Mouse (Mus musculus): ENCODE results near the gene Set. TPM values are rescaled to one million over a fixed set of nuclear protein-coding genes. Genes with fewer than 3 reads are reported as not detected.

Set gene
- total and polyA plus RNA-seq, 2 experiments from 2014 or later: 190 to 345 TPM

DNA sequence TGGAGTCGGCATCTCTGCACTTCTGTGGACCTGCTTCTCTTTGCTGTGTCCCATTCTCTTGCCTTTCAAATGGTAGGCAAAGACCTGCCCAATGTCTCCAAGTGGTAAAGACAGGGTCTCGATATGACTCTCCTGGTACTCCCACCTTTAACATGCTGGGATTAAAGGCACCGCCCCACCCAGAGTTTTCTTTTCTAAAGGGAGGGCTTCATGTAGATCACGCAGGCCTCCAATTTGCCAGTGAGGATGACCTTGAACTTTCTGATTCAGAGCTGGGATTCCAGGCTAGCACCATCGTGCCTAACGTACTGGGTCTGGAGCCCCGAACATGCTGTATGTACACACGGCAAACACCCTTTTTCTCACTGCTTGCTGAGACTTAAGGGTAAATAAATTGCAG, 6.1 kb downstream of the Set start:
- TF ChIP-seq CTCF (IDR thresholded peaks at IDR 0.05): no peak
- peak overlapping the region; percentile 62; the same call in 1 of the 2 replicates for H3K9ac ChIP-seq (replicated peaks; ENCODE audit: low read length, poor library complexity, severe bottlenecking)
- no peaks in the 10 kb centered on the region for H3K27me3 ChIP-seq (ENCODE audit: insufficient read depth, low read length)
- H3K4me3 ChIP-seq (ENCODE audit: low read depth, low read length): peak overlapping the region; percentile 45
- ATAC-seq (ENCODE audit: low FRiP score): no peak
- 6% methylated on average over 8 of the region's 8 CpGs for WGBS
- no peak overlapping the region for H3K27ac ChIP-seq (ENCODE audit: low read depth, low read length)
- peak overlapping the region; percentile 95 for H3K4me2 ChIP-seq (ENCODE audit: low read depth, low read length, poor library complexity, severe bottlenecking)
- no peaks in the 10 kb centered on the region for H3K9me3 ChIP-seq (ENCODE audit: low read length)
- peaks cover 12% of the 10 kb centered on the region; the same call in 1 of the 2 replicates for H3K4me1 ChIP-seq (ENCODE audit: insufficient read depth, low read length)
- DNase-seq (ENCODE audit: low spot score): no peak
- H3K36me3 ChIP-seq (ENCODE audit: insufficient read depth, low read length): no peaks in the 10 kb centered on the region

DNA sequence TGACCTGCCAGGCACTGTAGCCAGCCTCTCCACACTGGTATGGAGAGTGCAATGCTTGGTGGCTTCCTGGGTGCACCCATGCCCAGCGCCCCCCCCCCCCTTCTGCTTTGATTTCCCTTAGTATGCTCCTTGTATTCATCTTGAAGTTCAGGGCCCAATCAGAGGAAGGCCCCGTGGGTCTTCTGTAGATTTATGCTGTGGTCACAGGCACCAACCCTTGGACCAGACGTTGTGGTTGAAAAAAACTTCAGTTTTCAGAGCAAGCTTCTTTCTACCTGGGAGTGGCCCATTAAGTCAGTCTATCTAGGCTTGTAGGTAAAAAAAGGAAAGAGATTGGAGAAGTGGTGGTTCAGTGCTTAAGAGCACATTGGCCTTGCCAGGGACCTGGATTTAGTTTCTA, 6.6 kb downstream of the Set start:
- peaks cover 3% of the 10 kb centered on the region; the same call in 1 of the 2 replicates for H3K36me3 ChIP-seq (ENCODE audit: insufficient read depth, low read length)
- no peak overlapping the region for H3K9ac ChIP-seq (replicated peaks; ENCODE audit: low read length, poor library complexity, severe bottlenecking)
- 11% methylated on average over 3 of the region's 3 CpGs for WGBS
- ATAC-seq (ENCODE audit: low FRiP score): no peak
- DNase-seq (ENCODE audit: low spot score): no peak
- no peak overlapping the region for H3K4me3 ChIP-seq (ENCODE audit: low read depth, low read length)
- TF ChIP-seq CTCF (IDR thresholded peaks at IDR 0.05): no peak
- H3K9me3 ChIP-seq (ENCODE audit: low read length): no peaks in the 10 kb centered on the region
- H3K4me1 ChIP-seq (ENCODE audit: insufficient read depth, low read length): peaks cover 12% of the 10 kb centered on the region; the same call in 1 of the 2 replicates
- H3K27ac ChIP-seq (ENCODE audit: low read depth, low read length): no peak overlapping the region
- peak overlapping the region; percentile 95; the same call in 1 of the 2 replicates for H3K4me2 ChIP-seq (ENCODE audit: low read depth, low read length, poor library complexity, severe bottlenecking)
- H3K27me3 ChIP-seq (ENCODE audit: insufficient read depth, low read length): no peaks in the 10 kb centered on the region

DNA sequence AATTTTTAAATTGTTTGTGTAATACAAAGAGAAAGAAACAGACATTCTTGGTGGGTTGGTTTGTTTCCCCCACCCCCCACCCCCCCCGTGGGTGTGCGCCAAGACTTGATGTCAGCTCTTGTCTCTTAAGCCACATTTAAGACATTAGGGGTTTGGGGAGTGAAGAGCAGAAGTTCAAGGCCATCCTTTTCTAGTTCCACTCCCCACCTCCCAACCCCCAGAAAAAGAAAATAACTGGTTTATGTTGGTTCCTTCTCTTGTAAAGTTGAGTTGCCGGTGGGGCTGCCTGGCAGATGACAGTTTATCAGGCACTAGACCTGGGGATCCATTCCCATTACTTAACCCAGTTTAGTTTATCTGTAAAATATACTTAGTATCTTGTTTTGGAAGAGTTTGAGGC, 7.1 kb downstream of the Set start:
- DNase-seq (ENCODE audit: low spot score): no peak
- WGBS: 33% methylated on average over 3 of the region's 3 CpGs
- no peak overlapping the region for H3K27ac ChIP-seq (ENCODE audit: low read depth, low read length)

DNA sequence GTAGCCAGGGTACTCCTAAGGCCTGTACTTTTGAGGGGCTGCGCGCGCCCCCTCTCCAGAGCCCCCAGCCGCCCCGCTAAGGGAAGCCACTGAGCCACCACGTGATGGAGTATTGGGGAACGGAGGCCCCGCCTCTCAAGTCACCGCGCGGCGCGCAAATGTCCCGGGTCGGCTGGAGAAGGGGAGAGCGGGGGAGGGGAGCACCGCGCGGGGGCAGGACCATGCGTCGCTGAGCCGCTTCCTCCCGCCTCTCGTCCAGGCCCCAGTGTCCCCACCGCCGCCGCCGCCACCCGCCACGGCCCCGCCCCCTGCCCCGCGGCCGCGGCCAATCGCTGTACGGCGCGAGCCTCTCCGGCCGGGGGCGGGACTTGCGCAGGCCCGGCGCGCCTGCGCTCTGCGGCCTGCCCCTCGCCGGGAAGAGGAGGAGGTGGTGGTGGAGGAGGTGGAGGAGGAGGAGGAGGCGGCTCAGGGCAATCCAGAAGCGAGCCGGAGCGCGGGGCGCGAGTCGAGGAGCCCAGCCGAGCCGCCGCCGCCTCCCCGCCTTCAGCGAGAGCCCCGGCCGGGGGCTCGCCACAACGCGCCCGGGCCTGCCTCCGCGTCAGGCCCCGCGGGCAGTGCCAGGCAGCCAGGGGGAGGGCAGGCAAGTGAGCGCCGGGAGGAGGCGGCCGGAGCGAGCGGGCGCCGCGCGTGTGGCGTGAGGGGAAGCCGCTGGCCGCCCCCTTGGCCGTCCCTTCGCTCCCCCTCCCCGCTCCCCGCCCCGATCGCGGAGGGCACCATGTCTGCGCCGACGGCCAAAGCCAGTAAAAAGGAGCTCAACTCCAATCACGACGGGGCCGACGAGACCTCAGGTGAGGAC, 9.1 kb downstream of the Set start:
- Histone ChIP-seq H3K9ac (replicated peaks; ENCODE audit: low read length, poor library complexity, severe bottlenecking) (peak overlapping the region; percentile 94), H3K4me1 (ENCODE audit: insufficient read depth, low read length) (peaks cover 12% of the 10 kb centered on the region; the same call in 1 of the 2 replicates), H3K4me3 (ENCODE audit: low read depth, low read length) (peak overlapping the region; percentile 60), H3K27me3 (ENCODE audit: insufficient read depth, low read length) (no peaks in the 10 kb centered on the region), H3K9me3 (ENCODE audit: low read length) (no peaks in the 10 kb centered on the region), H3K36me3 (ENCODE audit: insufficient read depth, low read length) (peaks cover 7% of the 10 kb centered on the region; the same call in 1 of the 2 replicates), H3K4me2 (ENCODE audit: low read depth, low read length, poor library complexity, severe bottlenecking) (peak overlapping the region; percentile 78), H3K27ac (ENCODE audit: low read depth, low read length) (peak overlapping the region; percentile 97)
- DNase-seq (ENCODE audit: low spot score) (peak; percentile 95), ATAC-seq (ENCODE audit: low FRiP score) (peak; percentile 95)
- 0% methylated on average over 55 of the region's 101 CpGs for WGBS
- no peak for TF ChIP-seq CTCF (IDR thresholded peaks at IDR 0.05)

More for the DNA sequence above, 7.1 kb downstream of the Set start:
- Histone ChIP-seq H3K9ac (replicated peaks; ENCODE audit: low read length, poor library complexity, severe bottlenecking) (no peak overlapping the region), H3K4me3 (ENCODE audit: low read depth, low read length) (no peak overlapping the region), H3K36me3 (ENCODE audit: insufficient read depth, low read length) (peaks cover 3% of the 10 kb centered on the region; the same call in 1 of the 2 replicates), H3K4me1 (ENCODE audit: insufficient read depth, low read length) (peaks cover 12% of the 10 kb centered on the region; the same call in 1 of the 2 replicates), H3K27me3 (ENCODE audit: insufficient read depth, low read length) (no peaks in the 10 kb centered on the region), H3K9me3 (ENCODE audit: low read length) (no peaks in the 10 kb centered on the region), H3K4me2 (ENCODE audit: low read depth, low read length, poor library complexity, severe bottlenecking) (no peak overlapping the region)
- ATAC-seq (ENCODE audit: low FRiP score): no peak
- TF ChIP-seq CTCF (IDR thresholded peaks at IDR 0.05): no peak

DNA sequence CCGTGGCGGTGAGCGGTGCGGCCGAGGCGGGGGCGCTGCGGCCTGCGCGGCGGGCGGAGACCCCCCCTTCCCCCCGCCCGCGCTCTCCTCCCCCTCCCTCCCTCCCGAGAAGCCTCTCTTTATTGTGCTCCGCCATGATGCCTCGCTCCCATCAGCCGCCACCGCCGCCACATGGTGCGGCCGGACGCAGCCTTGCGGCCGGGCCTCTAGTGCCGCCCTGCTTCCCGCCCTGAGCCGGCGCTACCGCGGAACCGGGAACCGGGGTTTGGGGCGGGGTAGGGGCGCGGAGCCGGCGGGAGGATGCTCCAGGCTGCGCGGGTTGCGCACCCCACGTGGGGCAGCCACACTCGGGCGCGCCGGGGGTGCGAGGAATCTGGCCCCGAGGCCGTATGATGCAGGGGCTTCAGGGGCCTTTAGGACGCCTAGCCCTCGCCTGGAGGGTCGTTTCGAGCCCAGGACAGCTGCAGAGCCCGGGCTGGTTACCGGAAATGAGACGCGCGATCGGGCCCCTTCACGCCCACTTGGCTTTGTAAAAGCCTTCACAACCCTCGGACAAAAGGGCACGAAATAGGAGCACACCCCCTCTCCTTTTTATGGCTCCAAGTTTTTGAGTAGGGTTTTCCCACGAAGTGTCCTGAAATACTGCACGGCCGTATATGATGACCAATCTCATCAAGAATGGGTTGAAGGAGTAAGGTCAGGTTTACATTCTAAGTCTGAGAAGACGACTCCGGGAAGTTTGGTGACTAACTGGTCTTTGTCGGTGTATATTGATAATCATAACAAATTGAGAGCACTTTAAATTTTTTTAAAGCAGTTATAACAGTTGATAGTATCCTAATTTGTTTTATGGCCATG, 10.1 kb downstream of the Set start:
- peak overlapping the region; percentile 60 for H3K4me3 ChIP-seq (ENCODE audit: low read depth, low read length)
- H3K9me3 ChIP-seq (ENCODE audit: low read length): no peaks in the 10 kb centered on the region
- DNase-seq (ENCODE audit: low spot score) (peak; percentile 53), ATAC-seq (ENCODE audit: low FRiP score) (peak; percentile 41)
- peaks cover 7% of the 10 kb centered on the region; the same call in 1 of the 2 replicates for H3K36me3 ChIP-seq (ENCODE audit: insufficient read depth, low read length)
- H3K9ac ChIP-seq (replicated peaks; ENCODE audit: low read length, poor library complexity, severe bottlenecking): peak overlapping the region; percentile 94
- no peak for TF ChIP-seq CTCF (IDR thresholded peaks at IDR 0.05)
- H3K4me1 ChIP-seq (ENCODE audit: insufficient read depth, low read length): peaks cover 12% of the 10 kb centered on the region; the same call in 1 of the 2 replicates
- H3K27ac ChIP-seq (ENCODE audit: low read depth, low read length): peak overlapping the region; percentile 97
- H3K4me2 ChIP-seq (ENCODE audit: low read depth, low read length, poor library complexity, severe bottlenecking): peak overlapping the region; percentile 78
- no peaks in the 10 kb centered on the region for H3K27me3 ChIP-seq (ENCODE audit: insufficient read depth, low read length)
- WGBS: under 1% methylated on average over 47 of the region's 69 CpGs

Measured in midbrain, postnatal 0 days (tissue).